Mouse (Mus musculus) ES-Bruce4 (cell line): ENCODE measurements around the gene Col1a2.

Experiments used
- CTCF ChIP-seq: IDR thresholded peaks from one replicate; pipeline ENCODE4 v1.8.1; 2011; ENCODE audit warnings: low read depth, low read length
- EP300 ChIP-seq: IDR thresholded peaks from 2 replicates; pipeline ENCODE4 v1.6.1; 2011; ENCODE audit warnings: low read depth, low read length; ENCODE audit not compliant: insufficient read depth
- POLR2A ChIP-seq: IDR thresholded peaks from one replicate; pipeline ENCODE4 v1.8.1; 2011; ENCODE audit warnings: low read length; ENCODE audit not compliant: insufficient read depth

DNA sequence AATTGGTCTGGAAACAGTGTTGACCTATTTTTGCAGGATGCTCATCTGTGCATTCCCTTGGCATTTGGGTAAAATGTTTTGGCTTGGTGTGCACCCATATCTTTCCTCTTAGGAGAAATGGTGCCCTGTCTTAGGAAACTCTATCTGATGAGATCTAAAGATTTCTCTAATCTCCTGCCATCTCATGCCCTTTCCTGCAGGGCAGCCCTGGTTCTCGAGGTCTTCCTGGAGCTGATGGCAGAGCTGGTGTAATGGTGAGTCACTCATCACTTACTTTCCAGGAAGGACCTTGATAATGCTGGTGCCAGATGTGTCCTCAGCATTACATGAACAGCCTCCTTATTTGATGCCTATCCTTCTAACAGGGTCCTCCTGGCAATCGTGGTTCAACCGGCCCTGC, 16.4 kb downstream of the Col1a2 start:
- TF ChIP-seq POLR2A, result no peak
- no peak for TF ChIP-seq CTCF
- no peak for TF ChIP-seq EP300
